Mouse (Mus musculus) T-helper 2 cell (primary cell): ENCODE measurements around the gene Robo2.

ENCODE experiments used
- in situ Hi-C: fragments of 300-600 bp; cut with MboI, MseI; formaldehyde crosslinking; loops from one replicate; pipeline ENCODE4 v1.15.1; 2025; ENCODE audit warnings: high pct_unique_total_duplicates

The Robo2 gene

GRCm38 (mm10) chr16:73946171-73946570, 465.5 kb downstream of the Robo2 start:
- in situ Hi-C loops: loop anchor here (5.0 kb wide), 1 partner anchor 91 kb away; no protein-coding TSS in a partner anchor

- in situ Hi-C loops: no loop called here
Observed at GRCm38 (mm10) chr16:73940211-73940541, 471.4 kb downstream of the Robo2 start.

GRCm38 (mm10) chr16:73939423-73940210, 472.0 kb downstream of the Robo2 start:
- in situ Hi-C loops: no loop called here

GRCm38 (mm10) chr16:73930323-73930722, 481.3 kb downstream of the Robo2 start:
- in situ Hi-C loops: no loop called here

GRCm38 (mm10) chr16:73927481-73927880, 484.1 kb downstream of the Robo2 start:
- in situ Hi-C loops: no loop called here

- in situ Hi-C loops: no loop called here
Observed at GRCm38 (mm10) chr16:73915425-73915824, 496.2 kb downstream of the Robo2 start.

- in situ Hi-C loops: no loop called here
Observed at GRCm38 (mm10) chr16:73914936-73915335, 496.7 kb downstream of the Robo2 start.

- in situ Hi-C loops: no loop called here
Observed at GRCm38 (mm10) chr16:73908504-73908903, 503.1 kb downstream of the Robo2 start.

GRCm38 (mm10) chr16:73896856-73897255, 514.8 kb downstream of the Robo2 start:
- in situ Hi-C loops: no loop called here

- in situ Hi-C loops: no loop called here
Observed at GRCm38 (mm10) chr16:73881911-73882310, 529.7 kb downstream of the Robo2 start.

GRCm38 (mm10) chr16:73877973-73878372, 533.7 kb downstream of the Robo2 start:
- in situ Hi-C loops: no loop called here

GRCm38 (mm10) chr16:73874991-73875390, 536.6 kb downstream of the Robo2 start:
- in situ Hi-C loops: no loop called here

- in situ Hi-C loops: no loop called here
Observed at GRCm38 (mm10) chr16:73873828-73874558, 537.6 kb downstream of the Robo2 start.

- in situ Hi-C loops: no loop called here
Observed at GRCm38 (mm10) chr16:73870296-73870695, 541.3 kb downstream of the Robo2 start.

- in situ Hi-C loops: no loop called here
Observed at GRCm38 (mm10) chr16:73869527-73870212, 542.0 kb downstream of the Robo2 start.

GRCm38 (mm10) chr16:73864625-73865024, 547.0 kb downstream of the Robo2 start:
- in situ Hi-C loops: no loop called here

- in situ Hi-C loops: no loop called here
Observed at GRCm38 (mm10) chr16:73863748-73864147, 547.9 kb downstream of the Robo2 start.

GRCm38 (mm10) chr16:73858717-73859116, 552.9 kb downstream of the Robo2 start:
- in situ Hi-C loops: no loop called here

GRCm38 (mm10) chr16:73855821-73856220, 555.8 kb downstream of the Robo2 start:
- in situ Hi-C loops: no loop called here
